Mouse (Mus musculus) limb, embryonic 14.5 days (tissue): ENCODE results near the gene Ncoa1. TPM values are rescaled to one million over a fixed set of nuclear protein-coding genes. Genes with fewer than 3 reads are reported as not detected.
"Not testable (repeated sequence)": the region's sequence is repeated elsewhere in the genome, so short reads cannot be mapped to it uniquely, and the experiment has no call there.

Experiments
- ATAC-seq: fragments of 200-750 bp; cut with Nextera tagmentation; 2 replicates; pipeline ENCODE4 v1.8.0; 2017; ENCODE audit warnings: low read depth, moderate number of reproducible peaks, moderate TSS enrichment; ENCODE audit not compliant: low FRiP score
- DNase-seq: peaks from one replicate; pipeline ENCODE4 v3.0.0-alpha.2; 2015; ENCODE audit warnings: low spot score
- H3K27ac ChIP-seq: fragments of 300-500 bp; sonication (generic); replicated peaks from 2 replicates; pipeline ENCODE4 v1.5.1; 2014; ENCODE audit warnings: low read depth, mild to moderate bottlenecking, low read length, moderate library complexity, mixed read lengths
- H3K27me3 ChIP-seq: fragments of 300-500 bp; sonication (generic); 2 replicates; pipeline ENCODE4 v1.6.1; 2014; ENCODE audit warnings: low read length, mixed read lengths; ENCODE audit not compliant: control insufficient read depth, insufficient read depth
- H3K36me3 ChIP-seq: fragments of 300-500 bp; sonication (generic); 2 replicates; pipeline ENCODE4 v1.6.1; 2014; ENCODE audit warnings: mild to moderate bottlenecking, low read length, moderate library complexity, mixed read lengths; ENCODE audit not compliant: control insufficient read depth, insufficient read depth
- H3K4me1 ChIP-seq: fragments of 300-500 bp; sonication (generic); 2 replicates; pipeline ENCODE4 v1.6.1; 2014; ENCODE audit warnings: antibody characterized with exemption, low read length, mixed read lengths; ENCODE audit not compliant: control insufficient read depth, insufficient read depth
- H3K4me2 ChIP-seq: fragments of 300-500 bp; sonication (generic); replicated peaks from 2 replicates; pipeline ENCODE4 v1.6.1; 2014; ENCODE audit warnings: low read depth, mild to moderate bottlenecking, low read length, moderate library complexity; ENCODE audit not compliant: severe bottlenecking
- H3K4me3 ChIP-seq: fragments of 300-500 bp; sonication (generic); replicated peaks from 2 replicates; pipeline ENCODE4 v1.5.1; 2014; ENCODE audit warnings: low read length
- H3K9ac ChIP-seq: fragments of 300-500 bp; sonication (generic); 2 replicates; pipeline ENCODE4 v1.6.1; 2014; ENCODE audit warnings: mild to moderate bottlenecking, low read depth, low read length, moderate library complexity; ENCODE audit not compliant: severe bottlenecking
- H3K9me3 ChIP-seq: fragments of 300-500 bp; sonication (generic); 2 replicates; pipeline ENCODE4 v1.6.1; 2016; ENCODE audit warnings: low read length; ENCODE audit not compliant: control insufficient read depth
- POLR2A ChIP-seq: fragments of 200-500 bp; IDR thresholded peaks from 2 replicates; pipeline ENCODE4 v1.8.0; 2012; ENCODE audit warnings: inconsistent platforms, mild to moderate bottlenecking, moderate library complexity, borderline replicate concordance; ENCODE audit not compliant: insufficient read depth, insufficient read length; ENCODE audit errors: extremely low read depth
- WGBS: fragments of 180-500 bp; shearing (Covaris S2); extraction: QIAGEN DNeasy Blood & Tissue Kit; methylation state at CpG from one replicate; pipeline ENCODE4 v1.1.7; 2014; 5-methylcytosine and 5-hydroxymethylcytosine counted together
- polyA plus RNA-seq, 2 experiments: library from polyadenylated mRNA; depleted of rRNA in 1 of 2; stranded (reverse) in 1 of 2; unstranded in 1 of 2; fragments of >200 nt; fragmentation: Nextera tagmentation in 1 of 2; extraction: Ambion mirVana in 1 of 2; gene quantifications; 2 replicates each; pipeline versions ENCODE4 v1.2.1 to v1.2.3; 2012 to 2014

Ncoa1 gene
- polyA plus RNA-seq, 2 experiments, result 26.3 to 26.9 TPM

GRCm38 (mm10) chr12:4460990-4461389 is 16.0 kb downstream of the Ncoa1 start:
- DNase-seq, result no peak
- H3K9me3 ChIP-seq, result no peaks in the 10 kb centered on the region
- H3K4me1 ChIP-seq, result no peaks in the 10 kb centered on the region
- ATAC-seq, result no peak
- no peak overlapping the region for H3K4me3 ChIP-seq
- no peak overlapping the region for H3K4me2 ChIP-seq
- no peaks in the 10 kb centered on the region for H3K27me3 ChIP-seq
- TF ChIP-seq POLR2A, result no peak
- H3K9ac ChIP-seq, result no peak overlapping the region
- no peaks in the 10 kb centered on the region for H3K36me3 ChIP-seq
- WGBS, result 97% methylated on average over 2 of the region's 2 CpGs
- no peak overlapping the region for H3K27ac ChIP-seq

GRCm38 (mm10) chr12:4454956-4455565 is 21.9 kb downstream of the Ncoa1 start:
- Histone ChIP-seq H3K4me1 (no peaks in the 10 kb centered on the region), H3K36me3 (no peaks in the 10 kb centered on the region), H3K9ac (no peak overlapping the region), H3K27ac (no peak overlapping the region), H3K9me3 (no peaks in the 10 kb centered on the region), H3K27me3 (no peaks in the 10 kb centered on the region), H3K4me3 (no peak overlapping the region), H3K4me2 (no peak overlapping the region)
- ATAC-seq (no peak), DNase-seq (no peak)
- WGBS, result 79% methylated on average over 10 of the region's 10 CpGs
- no peak for TF ChIP-seq POLR2A

- ATAC-seq (no peak), DNase-seq (no peak)
- H3K4me1 ChIP-seq, result no peaks in the 10 kb centered on the region
- no peak overlapping the region for H3K9ac ChIP-seq
- H3K9me3 ChIP-seq, result no peaks in the 10 kb centered on the region
- no peak for TF ChIP-seq POLR2A
- H3K27me3 ChIP-seq, result no peaks in the 10 kb centered on the region
- no peak overlapping the region for H3K4me3 ChIP-seq
- 78% methylated on average over 4 of the region's 4 CpGs for WGBS
- H3K36me3 ChIP-seq, result no peaks in the 10 kb centered on the region
- H3K27ac ChIP-seq, result no peak overlapping the region
- no peak overlapping the region for H3K4me2 ChIP-seq
Observed at GRCm38 (mm10) chr12:4454248-4454647, 22.7 kb downstream of the Ncoa1 start.

GRCm38 (mm10) chr12:4452233-4452632 is 24.7 kb downstream of the Ncoa1 start:
- no peak overlapping the region for H3K4me3 ChIP-seq
- no peak for DNase-seq
- H3K36me3 ChIP-seq, result no peaks in the 10 kb centered on the region
- ATAC-seq, result no peak
- no peak overlapping the region for H3K9ac ChIP-seq
- no peaks in the 10 kb centered on the region for H3K4me1 ChIP-seq
- no peak overlapping the region for H3K27ac ChIP-seq
- no peaks in the 10 kb centered on the region for H3K27me3 ChIP-seq
- H3K4me2 ChIP-seq, result no peak overlapping the region
- TF ChIP-seq POLR2A, result no peak
- no peaks in the 10 kb centered on the region for H3K9me3 ChIP-seq

GRCm38 (mm10) chr12:4450485-4450884 is 26.5 kb downstream of the Ncoa1 start:
- H3K4me1 ChIP-seq, H3K27me3 ChIP-seq, H3K9ac ChIP-seq, H3K4me3 ChIP-seq, H3K9me3 ChIP-seq, H3K27ac ChIP-seq, H3K4me2 ChIP-seq, ATAC-seq, H3K36me3 ChIP-seq, DNase-seq: not testable (repeated sequence)

- no peak overlapping the region for H3K4me2 ChIP-seq
- no peak overlapping the region for H3K27ac ChIP-seq
- H3K4me1 ChIP-seq, result no peaks in the 10 kb centered on the region
- H3K9ac ChIP-seq, result no peak overlapping the region
- ATAC-seq, result no peak
- H3K9me3 ChIP-seq, result no peaks in the 10 kb centered on the region
- no peaks in the 10 kb centered on the region for H3K27me3 ChIP-seq
- no peaks in the 10 kb centered on the region for H3K36me3 ChIP-seq
- 85% methylated on average over 4 of the region's 4 CpGs for WGBS
- H3K4me3 ChIP-seq, result no peak overlapping the region
- no peak for DNase-seq
- TF ChIP-seq POLR2A, result no peak
Observed at GRCm38 (mm10) chr12:4448076-4448589, 28.8 kb downstream of the Ncoa1 start.
